Mouse (Mus musculus): ENCODE data around the gene Eya3.

DNA sequence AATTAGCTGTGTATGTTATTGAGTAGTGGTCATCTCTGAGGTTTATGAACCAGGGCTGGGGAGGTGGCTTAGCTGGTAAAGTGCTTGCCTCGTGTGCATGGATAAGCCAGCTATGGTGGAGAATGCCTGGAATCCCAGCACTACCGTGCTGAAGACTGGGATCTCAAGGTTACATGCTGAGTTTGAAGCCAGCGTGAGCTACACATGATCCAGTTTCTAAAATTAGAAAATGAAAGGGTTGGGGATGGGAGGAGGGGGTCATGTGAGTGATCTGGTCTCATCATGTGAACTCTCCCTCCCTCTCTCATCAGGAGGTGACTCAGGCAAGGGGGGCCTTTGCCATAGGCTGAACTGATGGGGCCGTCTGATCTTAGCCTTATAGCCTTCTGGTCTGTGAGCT lies 30.6 kb upstream of the Eya3 start:
- no peak for TF ChIP-seq CTCF (IDR thresholded peaks at IDR 0.05)
- no peak for TF ChIP-seq EP300 (IDR thresholded peaks at IDR 0.05)
